Comparison of ENCODE assay signal across 9 mouse cellular contexts in genomic region chr13:54447496-54448224, GRCm38 (mm10). TPM values are rescaled to one million over a fixed set of nuclear protein-coding genes. Genes with fewer than 3 reads are reported as not detected.
DNase-seq lines count a peak whose midpoint lies in the region; ATAC-seq lines count a peak whose summit lies in the region.
"Had no signal": no experiment of that assay in that cellular context is flagged by ENCODE, and none has a peak within 500 bp of the region (broad histone marks: within the 10 kb centered on the region; RNA-seq: fewer than 3 reads in every experiment).

No protein-coding gene starts in this region.

- H3K36me3 ChIP-seq in megakaryocyte, embryonic 14.5 days (replicated peaks; ENCODE audit: low read length): no peaks in the 10 kb centered on the region
- no peaks in the 10 kb centered on the region for H3K36me3 ChIP-seq in hindbrain, embryonic 11.5 days (ENCODE audit: control insufficient read depth, insufficient read depth, low read length)
- H3K36me3 ChIP-seq in midbrain, embryonic 14.5 days (ENCODE audit: control insufficient read depth, insufficient read depth, low read length): no peaks in the 10 kb centered on the region

- peaks cover 27% of the 10 kb centered on the region for H3K4me1 ChIP-seq in megakaryocyte, embryonic 14.5 days
- H3K4me1 ChIP-seq in hindbrain, embryonic 11.5 days (replicated peaks; ENCODE audit: control insufficient read depth, insufficient read depth, low read length): no peaks in the 10 kb centered on the region
- 0 out of 2 replicates have a peak, but pooled peaks cover 6% of the 10 kb centered on the region for H3K4me1 ChIP-seq in midbrain, embryonic 14.5 days (ENCODE audit: control insufficient read depth, insufficient read depth, low read length)

- peak; percentile 66 for DNase-seq in embryo, embryonic 9.5 days (ENCODE audit: extremely low spot score)
- DNase-seq in hindbrain, embryonic 11.5 days (ENCODE audit: low spot score): peak; percentile 64
- peak; percentile 35 to 63 for DNase-seq in left cerebral cortex, postnatal 25 days (ENCODE audit: low spot score in 2 of 2)
- peak; percentile 87 for DNase-seq in midbrain, embryonic 14.5 days
- peak; percentile 56 for DNase-seq in thymus, postnatal 4 days
- no peak for DNase-seq in urinary bladder, postnatal 25 days (ENCODE audit: low spot score)

- no peak overlapping the region; the same call in 1 of the 2 replicates for H3K4me2 ChIP-seq in hindbrain, embryonic 11.5 days (replicated peaks; ENCODE audit: low read depth, low read length)
- H3K4me2 ChIP-seq in midbrain, embryonic 14.5 days (ENCODE audit: low read length): peak overlapping the region; percentile 33

- H3K9me3 ChIP-seq in megakaryocyte, embryonic 14.5 days: 0 out of 2 replicates have a peak, but pooled peaks cover 4% of the 10 kb centered on the region
- H3K9me3 ChIP-seq in hindbrain, embryonic 11.5 days (ENCODE audit: control insufficient read depth, low read length): no peaks in the 10 kb centered on the region
- H3K9me3 ChIP-seq in midbrain, embryonic 14.5 days (ENCODE audit: control insufficient read depth, low read length): no peaks in the 10 kb centered on the region

- H3K4me3 ChIP-seq in megakaryocyte, embryonic 14.5 days (replicated peaks): peak overlapping the region; percentile 83
- H3K4me3 ChIP-seq in hindbrain, embryonic 11.5 days (ENCODE audit: low read depth, low read length): no peak overlapping the region
- H3K4me3 ChIP-seq in midbrain, embryonic 14.5 days (replicated peaks; ENCODE audit: low read depth, low read length): no peak overlapping the region
- H3K4me3 ChIP-seq: myocyte had no signal

- WGBS in hindbrain, embryonic 11.5 days: 6% methylated on average over 15 of the region's 15 CpGs
- under 1% methylated on average over 15 of the region's 15 CpGs for WGBS in midbrain, embryonic 14.5 days

- no peak for ATAC-seq in megakaryocyte, adult 5-6 weeks (ENCODE audit: poor library complexity, severe bottlenecking)
- ATAC-seq in hindbrain, embryonic 11.5 days (ENCODE audit: low FRiP score): no peak; the same call in 1 of the 2 replicates
- 0 out of 2 replicates have a peak, but pooled peaks have one; percentile 11 for ATAC-seq in midbrain, embryonic 14.5 days (ENCODE audit: low FRiP score, low TSS enrichment)

- peaks cover 34% of the 10 kb centered on the region for H3K27me3 ChIP-seq in megakaryocyte, embryonic 14.5 days (replicated peaks)
- H3K27me3 ChIP-seq in hindbrain, embryonic 11.5 days (ENCODE audit: control insufficient read depth, insufficient read depth, low read length): 0 out of 2 replicates have a peak, but pooled peaks cover 2% of the 10 kb centered on the region
- H3K27me3 ChIP-seq in midbrain, embryonic 14.5 days (ENCODE audit: control insufficient read depth, insufficient read depth, low read length): no peaks in the 10 kb centered on the region

- H3K9ac ChIP-seq in hindbrain, embryonic 11.5 days (ENCODE audit: low read depth, low read length): no peak overlapping the region
- no peak overlapping the region for H3K9ac ChIP-seq in midbrain, embryonic 14.5 days (replicated peaks; ENCODE audit: low read length)

- intact Hi-C loops in left cerebral cortex, postnatal 25 days (cut with DNase I): loop anchor here (1.0 to 5.0 kb wide), 3 partner anchors 70 to 333 kb away; no protein-coding TSS in a partner anchor

- no peak overlapping the region for H3K27ac ChIP-seq in hindbrain, embryonic 11.5 days (ENCODE audit: low read depth, low read length)
- peak overlapping the region; percentile 60; the same call in 1 of the 2 replicates for H3K27ac ChIP-seq in midbrain, embryonic 14.5 days (replicated peaks; ENCODE audit: low read depth, low read length)

RNA-seq across cellular contexts. Expression of gene Thoc3, which starts 21.0 kb away (rescaled TPM):
- 57.4 and 77.1 TPM in 2 replicates for polyA plus RNA-seq in megakaryocyte, embryonic 14.5 days (2012; ENCODE audit: insufficient read depth, low replicate concordance)
- total RNA-seq in megakaryocyte, adult 5-6 weeks (2015): 15.2 and 16.2 TPM in 2 replicates
- 19.6 and 20.6 TPM in 2 replicates for total RNA-seq in megakaryocyte, adult 5-6 weeks (2017)
- polyA plus RNA-seq in hindbrain, embryonic 11.5 days (2014; fragmentation: Nextera tagmentation; extraction: Ambion mirVana): 142 and 143 TPM in 2 replicates
- total RNA-seq in left cerebral cortex, postnatal 25 days (2021): 10 to 100 TPM; 33.4 to 35.6 TPM
- polyA plus RNA-seq in midbrain, embryonic 14.5 days (2014; fragmentation: Nextera tagmentation; extraction: Ambion mirVana): 114 and 121 TPM in 2 replicates

RNA-seq across cellular contexts. Expression of gene Simc1, which starts 55.9 kb away (rescaled TPM):
- 0.06 TPM in 1 of 2 replicates, not detected in the other for polyA plus RNA-seq in megakaryocyte, embryonic 14.5 days (2012; ENCODE audit: insufficient read depth, low replicate concordance)
- 5.3 and 5.5 TPM in 2 replicates for total RNA-seq in megakaryocyte, adult 5-6 weeks (2015)
- 4.1 and 5.3 TPM in 2 replicates for total RNA-seq in megakaryocyte, adult 5-6 weeks (2017)
- 19.7 TPM in 2 replicates for polyA plus RNA-seq in hindbrain, embryonic 11.5 days (2014; fragmentation: Nextera tagmentation; extraction: Ambion mirVana)
- total RNA-seq in left cerebral cortex, postnatal 25 days (2021): 10 to 100 TPM; 13.5 to 14.4 TPM
- 23.3 and 27.9 TPM in 2 replicates for polyA plus RNA-seq in midbrain, embryonic 14.5 days (2014; fragmentation: Nextera tagmentation; extraction: Ambion mirVana)

Comparison
In these comparisons a context has a peak if more than half of its experiments do, and no peak if none do; other contexts are left out.
1. RNA of gene Simc1, which starts 55.9 kb away (polyA plus RNA-seq): 23.3 to 27.9 TPM in midbrain, embryonic 14.5 days and 19.7 TPM in hindbrain, embryonic 11.5 days; 0.06 TPM in megakaryocyte, embryonic 14.5 days; every median in the first group is over 10 times any median in the second.